Mouse (Mus musculus) liver, adult 2 months (tissue): Measurements from ENCODE around the gene Rbm20.

Experiments
- CTCF ChIP-seq: fragments of 200-500 bp; IDR thresholded peaks from 2 replicates; pipeline ENCODE4 v1.5.1; 2011; ENCODE audit warnings: low read depth, low read length, control low read depth
- POLR2A ChIP-seq: fragments of 200-500 bp; IDR thresholded peaks from 2 replicates; pipeline ENCODE4 v1.6.1; 2011; ENCODE audit warnings: low read length, control low read depth; ENCODE audit not compliant: insufficient read depth; ENCODE audit errors: extremely low read depth

DNA sequence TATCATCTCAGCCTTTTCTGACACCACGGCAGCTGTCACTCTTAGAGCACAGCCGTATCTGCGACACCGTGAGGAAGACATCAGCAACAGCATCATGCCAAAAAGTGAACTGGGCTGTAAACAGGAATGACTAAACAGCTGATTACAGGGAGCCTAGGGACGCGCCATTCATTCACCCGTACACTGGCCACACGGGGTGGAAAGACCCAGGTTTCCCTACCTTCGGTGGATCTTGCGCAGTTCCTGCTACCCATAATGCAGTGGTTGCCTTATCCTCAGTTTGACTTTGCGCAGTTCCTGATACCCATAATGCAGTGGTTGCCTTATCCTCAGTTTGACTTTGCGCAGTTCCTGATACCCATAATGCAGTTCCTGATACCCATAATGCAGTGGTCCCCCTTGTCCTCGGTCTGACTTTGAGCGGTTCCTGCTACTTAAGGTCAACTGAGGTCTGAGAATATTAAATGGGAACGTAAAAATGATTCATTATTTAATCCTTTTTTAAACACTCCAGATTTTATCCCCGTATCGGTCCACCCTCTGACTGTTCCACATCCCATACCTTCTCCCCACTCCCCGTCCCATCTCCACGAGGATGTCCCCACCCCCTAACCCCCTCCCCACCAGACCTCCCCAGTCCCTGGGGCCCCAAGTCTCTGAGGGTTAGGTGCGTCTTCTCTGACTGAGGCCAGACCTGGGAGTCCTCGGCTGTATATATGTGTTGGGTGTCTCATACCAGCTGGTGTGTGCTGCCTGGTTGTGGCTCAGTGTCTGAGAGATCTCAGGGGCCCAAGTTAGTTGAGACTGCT lies 148.0 kb downstream of the Rbm20 start:
- TF ChIP-seq CTCF (no peak), POLR2A (no peak)
